Mouse (Mus musculus): Measurements from ENCODE around the gene Aldh3b2. TPM values are rescaled to one million over a fixed set of nuclear protein-coding genes. Genes with fewer than 3 reads are reported as not detected.

The Aldh3b2 gene
- polyA plus RNA-seq, 1 experiment, result 0.36 TPM

DNA sequence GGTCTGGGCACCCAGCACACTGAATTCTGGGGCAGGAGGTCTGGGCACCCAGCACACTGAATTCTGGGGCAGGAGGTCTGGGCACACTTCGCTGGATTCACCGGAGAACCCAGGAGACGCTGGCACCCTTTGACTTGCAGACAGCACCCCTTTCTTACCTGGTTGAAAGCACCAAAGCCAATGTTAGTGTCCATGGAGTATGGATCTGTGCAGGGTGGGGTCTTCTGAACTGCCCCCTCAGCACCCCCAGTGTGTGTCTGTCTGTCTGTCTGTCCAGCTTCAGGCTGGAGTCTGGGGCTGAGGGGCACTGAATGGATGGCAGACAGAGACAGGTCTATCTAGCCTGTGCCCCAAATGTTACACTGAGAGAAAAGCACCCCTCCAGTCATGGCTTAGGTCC is 19.4 kb downstream of the Aldh3b2 start:
- H3K4me3 ChIP-seq (replicated peaks; ENCODE audit: insufficient read depth, low read depth, low read length), result no peak overlapping the region
- no peaks in the 10 kb centered on the region for H3K4me1 ChIP-seq (ENCODE audit: control insufficient read depth, insufficient read depth, low read length)
- TF ChIP-seq POLR2A (IDR thresholded peaks at IDR 0.05; ENCODE audit: borderline replicate concordance, insufficient read depth, low read length) (no peak), CTCF (IDR thresholded peaks at IDR 0.05; ENCODE audit: borderline replicate concordance, insufficient read depth, low read depth, low read length) (no peak)
- no peak overlapping the region for H3K27ac ChIP-seq (ENCODE audit: insufficient read depth, low read length)
- H3K27me3 ChIP-seq (ENCODE audit: control insufficient read depth, insufficient read depth, low read length), result no peaks in the 10 kb centered on the region
- WGBS, result 87% methylated on average over 3 of the region's 3 CpGs
- no peak for DNase-seq

DNA sequence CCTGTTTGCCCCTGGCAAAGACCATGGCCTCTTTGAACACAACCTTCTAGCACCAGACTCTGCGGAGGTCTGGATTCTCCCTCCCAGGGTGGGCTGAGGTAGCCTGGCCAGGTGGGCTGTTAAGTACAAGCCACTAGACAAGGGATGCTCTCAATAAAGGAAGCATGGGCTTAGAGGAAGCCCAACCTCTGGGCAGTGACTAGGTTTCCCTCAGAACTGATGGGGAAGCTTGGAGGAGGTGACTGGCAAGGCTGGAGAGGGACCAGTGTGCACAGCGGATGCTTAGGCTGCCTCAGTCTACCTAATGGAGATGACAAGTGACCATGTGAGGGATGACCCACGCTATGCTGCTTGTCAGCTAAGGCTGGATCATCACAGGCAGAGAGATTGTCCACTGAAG is 19.8 kb downstream of the Aldh3b2 start:
- WGBS, result 83% methylated on average over 3 of the region's 3 CpGs
- no peaks in the 10 kb centered on the region for H3K4me1 ChIP-seq (ENCODE audit: control insufficient read depth, insufficient read depth, low read length)
- no peak overlapping the region for H3K27ac ChIP-seq (ENCODE audit: insufficient read depth, low read length)
- H3K27me3 ChIP-seq (ENCODE audit: control insufficient read depth, insufficient read depth, low read length), result no peaks in the 10 kb centered on the region
- no peak for DNase-seq
- no peak overlapping the region for H3K4me3 ChIP-seq (replicated peaks; ENCODE audit: insufficient read depth, low read depth, low read length)
- TF ChIP-seq CTCF (IDR thresholded peaks at IDR 0.05; ENCODE audit: borderline replicate concordance, insufficient read depth, low read depth, low read length), result no peak
- TF ChIP-seq POLR2A (IDR thresholded peaks at IDR 0.05; ENCODE audit: borderline replicate concordance, insufficient read depth, low read length), result no peak

DNA sequence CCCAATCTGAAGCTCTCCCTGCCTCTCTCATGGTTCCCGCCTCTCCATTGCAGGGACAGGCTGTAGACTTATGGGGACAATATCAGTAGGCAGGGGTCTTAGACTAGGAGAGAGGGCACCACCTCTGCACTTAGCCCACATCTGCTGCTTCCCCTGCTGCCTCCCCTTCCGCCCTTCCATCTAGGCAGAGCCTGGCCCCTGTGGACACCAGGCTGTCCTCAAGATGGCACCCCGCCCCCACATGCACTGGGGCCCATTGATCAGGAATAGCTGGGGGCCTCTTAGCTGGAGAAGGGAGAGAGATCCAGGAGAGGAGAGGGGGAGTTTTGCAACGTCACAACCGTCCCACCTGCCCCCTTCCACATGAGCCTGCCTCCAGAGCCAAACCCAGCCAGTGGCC is 20.3 kb downstream of the Aldh3b2 start, which contains the start of gene Tbx10:
Gene Tbx10, plus strand, starts transcription at position 337 of the 400 bp plus-strand sequence.
- no peak within 1 kb of the TSS for H3K4me3 ChIP-seq (replicated peaks; ENCODE audit: insufficient read depth, low read depth, low read length)
- H3K27ac ChIP-seq (ENCODE audit: insufficient read depth, low read length), result no peak within 1 kb of the TSS
- H3K4me1 ChIP-seq (ENCODE audit: control insufficient read depth, insufficient read depth, low read length), result no peaks in the 10 kb centered on the region
- no peaks in the 10 kb centered on the region for H3K27me3 ChIP-seq (ENCODE audit: control insufficient read depth, insufficient read depth, low read length)
- 45% methylated on average over 5 of the region's 5 CpGs for WGBS
- DNase-seq, result no peak
- no peak for TF ChIP-seq CTCF (IDR thresholded peaks at IDR 0.05; ENCODE audit: borderline replicate concordance, insufficient read depth, low read depth, low read length)
- TF ChIP-seq POLR2A (IDR thresholded peaks at IDR 0.05; ENCODE audit: borderline replicate concordance, insufficient read depth, low read length), result no peak

DNA sequence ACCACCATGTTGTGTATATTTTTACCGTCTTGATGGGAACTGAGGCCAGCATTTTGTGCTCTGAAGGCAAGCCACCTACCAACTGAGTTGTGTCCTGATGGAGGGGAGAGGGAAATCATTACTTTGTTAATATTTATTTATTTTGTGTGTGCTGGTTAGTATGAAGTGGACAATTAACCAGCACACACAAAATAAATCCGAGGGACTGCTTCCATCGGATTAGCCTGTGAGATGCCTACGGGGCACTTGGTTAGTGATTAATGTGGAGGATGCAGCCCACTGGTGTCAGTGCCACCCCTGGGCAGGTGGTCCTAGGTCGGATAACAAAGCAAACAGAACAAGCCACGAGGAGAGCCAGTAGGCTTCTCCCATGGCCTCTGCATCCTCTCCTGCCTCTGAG is 22.8 kb downstream of the Aldh3b2 start:
- H3K27me3 ChIP-seq (ENCODE audit: control insufficient read depth, insufficient read depth, low read length), result no peaks in the 10 kb centered on the region
- no peaks in the 10 kb centered on the region for H3K4me1 ChIP-seq (ENCODE audit: control insufficient read depth, insufficient read depth, low read length)
- DNase-seq, result no peak
- no peak overlapping the region for H3K4me3 ChIP-seq (replicated peaks; ENCODE audit: insufficient read depth, low read depth, low read length)
- no peak overlapping the region for H3K27ac ChIP-seq (ENCODE audit: insufficient read depth, low read length)
- WGBS, result 66% methylated on average over 6 of the region's 6 CpGs
- TF ChIP-seq POLR2A (IDR thresholded peaks at IDR 0.05; ENCODE audit: borderline replicate concordance, insufficient read depth, low read length), result no peak
- no peak for TF ChIP-seq CTCF (IDR thresholded peaks at IDR 0.05; ENCODE audit: borderline replicate concordance, insufficient read depth, low read depth, low read length)

DNA sequence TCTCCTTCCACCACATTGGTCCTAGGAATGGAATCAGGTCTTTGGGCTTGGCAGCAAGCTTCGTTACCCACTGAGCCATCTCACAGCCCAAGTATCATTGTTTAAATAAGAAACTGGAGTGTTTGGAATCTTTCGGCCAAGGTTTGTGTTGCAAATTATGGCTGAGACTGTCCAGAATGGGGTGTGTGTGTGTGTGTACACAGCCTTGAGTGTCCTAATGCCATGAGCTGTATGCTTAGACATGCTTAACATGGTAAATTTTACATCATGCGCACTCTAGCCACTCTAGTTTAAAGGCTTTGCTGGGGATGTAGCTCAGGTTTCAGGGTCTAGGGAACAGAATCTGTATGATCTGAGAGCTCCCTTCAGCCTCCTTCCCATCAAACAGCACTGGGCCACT is 23.4 kb downstream of the Aldh3b2 start:
- TF ChIP-seq CTCF (IDR thresholded peaks at IDR 0.05; ENCODE audit: borderline replicate concordance, insufficient read depth, low read depth, low read length) (no peak), POLR2A (IDR thresholded peaks at IDR 0.05; ENCODE audit: borderline replicate concordance, insufficient read depth, low read length) (no peak)
- no peaks in the 10 kb centered on the region for H3K4me1 ChIP-seq (ENCODE audit: control insufficient read depth, insufficient read depth, low read length)

DNA sequence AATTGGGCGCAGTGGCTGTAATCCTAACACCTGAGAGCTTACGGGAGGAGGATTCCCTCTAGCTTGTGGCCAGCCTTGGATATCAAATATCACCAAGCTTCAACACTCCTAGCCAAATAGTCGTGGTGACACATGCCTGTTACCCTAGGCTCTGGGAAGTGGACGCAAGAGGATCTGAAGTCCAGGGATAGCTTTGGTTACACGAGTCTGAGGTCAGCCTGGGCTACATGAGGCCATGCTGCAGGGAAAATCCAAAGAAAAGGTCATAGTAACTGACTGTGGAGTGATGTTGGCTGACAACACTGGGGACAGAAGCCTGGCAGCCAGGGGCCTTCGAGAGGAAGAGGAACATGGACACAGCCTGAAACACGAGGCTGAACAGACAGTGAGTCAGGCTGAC is 24.0 kb downstream of the Aldh3b2 start:
- DNase-seq, result no peak
- WGBS, result 76% methylated on average over 7 of the region's 7 CpGs
- no peak for TF ChIP-seq POLR2A (IDR thresholded peaks at IDR 0.05; ENCODE audit: borderline replicate concordance, insufficient read depth, low read length)
- TF ChIP-seq CTCF (IDR thresholded peaks at IDR 0.05; ENCODE audit: borderline replicate concordance, insufficient read depth, low read depth, low read length), result no peak
- H3K4me1 ChIP-seq (ENCODE audit: control insufficient read depth, insufficient read depth, low read length), result peaks cover 3% of the 10 kb centered on the region; the same call in 1 of the 2 replicates
- no peak overlapping the region for H3K4me3 ChIP-seq (replicated peaks; ENCODE audit: insufficient read depth, low read depth, low read length)
- H3K27me3 ChIP-seq (ENCODE audit: control insufficient read depth, insufficient read depth, low read length), result no peaks in the 10 kb centered on the region
- H3K27ac ChIP-seq (ENCODE audit: insufficient read depth, low read length), result no peak overlapping the region

More for the DNA sequence above, 23.4 kb downstream of the Aldh3b2 start:
- no peak overlapping the region for H3K4me3 ChIP-seq (replicated peaks; ENCODE audit: insufficient read depth, low read depth, low read length)
- no peaks in the 10 kb centered on the region for H3K27me3 ChIP-seq (ENCODE audit: control insufficient read depth, insufficient read depth, low read length)
- no peak for DNase-seq
- WGBS, result 90% methylated on average over 3 of the region's 3 CpGs
- no peak overlapping the region for H3K27ac ChIP-seq (ENCODE audit: insufficient read depth, low read length)

DNA sequence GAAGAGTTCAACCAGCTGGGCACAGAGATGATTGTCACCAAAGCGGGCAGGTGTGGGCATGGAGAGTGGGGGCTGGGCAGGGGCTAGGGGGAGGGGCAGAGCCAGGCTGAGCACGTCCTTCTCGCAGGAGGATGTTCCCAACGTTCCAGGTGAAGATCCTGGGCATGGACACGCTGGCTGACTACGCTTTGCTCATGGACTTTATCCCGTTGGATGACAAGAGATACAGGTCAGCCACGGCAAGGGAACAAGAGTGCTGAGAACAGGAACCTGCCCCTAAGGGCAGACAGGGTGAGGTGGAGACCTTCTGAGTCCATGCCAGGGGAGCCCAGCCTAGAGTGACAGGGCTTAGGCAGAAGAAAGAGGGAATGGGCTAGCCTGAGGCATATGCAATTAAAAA is 24.6 kb downstream of the Aldh3b2 start:
- TF ChIP-seq POLR2A (IDR thresholded peaks at IDR 0.05; ENCODE audit: borderline replicate concordance, insufficient read depth, low read length) (no peak), CTCF (IDR thresholded peaks at IDR 0.05; ENCODE audit: borderline replicate concordance, insufficient read depth, low read depth, low read length) (no peak)
- WGBS, result 76% methylated on average over 8 of the region's 8 CpGs

DNA sequence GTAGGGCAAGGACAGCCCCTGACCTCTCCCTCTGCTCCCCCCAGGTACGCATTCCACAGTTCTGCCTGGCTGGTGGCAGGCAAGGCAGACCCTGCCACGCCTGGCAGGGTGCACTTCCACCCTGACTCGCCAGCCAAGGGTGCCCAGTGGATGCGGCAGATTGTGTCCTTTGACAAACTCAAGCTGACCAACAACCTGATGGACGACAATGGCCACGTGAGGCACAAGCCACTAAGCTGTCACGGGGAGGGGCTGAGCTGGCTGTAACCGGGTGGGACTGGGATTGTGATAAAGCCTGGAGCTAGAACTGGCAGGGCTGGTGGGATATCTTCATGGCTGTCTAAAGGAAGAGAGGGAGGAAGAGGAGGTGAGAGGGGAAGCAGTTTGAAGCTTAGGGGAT is 25.1 kb downstream of the Aldh3b2 start:
- 41% methylated on average over 8 of the region's 8 CpGs for WGBS
- H3K4me1 ChIP-seq (ENCODE audit: control insufficient read depth, insufficient read depth, low read length), result peaks cover 9% of the 10 kb centered on the region; the same call in 1 of the 2 replicates
- DNase-seq, result no peak
- H3K4me3 ChIP-seq (replicated peaks; ENCODE audit: insufficient read depth, low read depth, low read length), result no peak overlapping the region
- TF ChIP-seq CTCF (IDR thresholded peaks at IDR 0.05; ENCODE audit: borderline replicate concordance, insufficient read depth, low read depth, low read length), result no peak
- TF ChIP-seq POLR2A (IDR thresholded peaks at IDR 0.05; ENCODE audit: borderline replicate concordance, insufficient read depth, low read length), result no peak
- H3K27me3 ChIP-seq (ENCODE audit: control insufficient read depth, insufficient read depth, low read length), result no peaks in the 10 kb centered on the region
- H3K27ac ChIP-seq (ENCODE audit: insufficient read depth, low read length), result no peak overlapping the region

More for the DNA sequence above, 24.6 kb downstream of the Aldh3b2 start:
- H3K4me3 ChIP-seq (replicated peaks; ENCODE audit: insufficient read depth, low read depth, low read length), result no peak overlapping the region
- no peaks in the 10 kb centered on the region for H3K27me3 ChIP-seq (ENCODE audit: control insufficient read depth, insufficient read depth, low read length)
- H3K27ac ChIP-seq (ENCODE audit: insufficient read depth, low read length), result no peak overlapping the region
- no peak for DNase-seq
- H3K4me1 ChIP-seq (ENCODE audit: control insufficient read depth, insufficient read depth, low read length), result peaks cover 9% of the 10 kb centered on the region; the same call in 1 of the 2 replicates

Data from cerebellum, adult 2 months (tissue).